Mouse (Mus musculus) spleen, adult 2 months (tissue): ENCODE measurements around the gene Dlgap3.

ENCODE experiments used
- CTCF ChIP-seq: fragments of 200-500 bp; IDR thresholded peaks from 2 replicates; pipeline ENCODE4 v1.5.1; 2011; ENCODE audit warnings: mild to moderate bottlenecking, inconsistent platforms; ENCODE audit not compliant: insufficient read depth, insufficient read length, insufficient replicate concordance; ENCODE audit errors: extremely low read depth
- POLR2A ChIP-seq: fragments of 200-500 bp; IDR thresholded peaks from 2 replicates; pipeline ENCODE4 v1.6.1; 2011; ENCODE audit warnings: low read depth, low read length, inconsistent platforms

DNA sequence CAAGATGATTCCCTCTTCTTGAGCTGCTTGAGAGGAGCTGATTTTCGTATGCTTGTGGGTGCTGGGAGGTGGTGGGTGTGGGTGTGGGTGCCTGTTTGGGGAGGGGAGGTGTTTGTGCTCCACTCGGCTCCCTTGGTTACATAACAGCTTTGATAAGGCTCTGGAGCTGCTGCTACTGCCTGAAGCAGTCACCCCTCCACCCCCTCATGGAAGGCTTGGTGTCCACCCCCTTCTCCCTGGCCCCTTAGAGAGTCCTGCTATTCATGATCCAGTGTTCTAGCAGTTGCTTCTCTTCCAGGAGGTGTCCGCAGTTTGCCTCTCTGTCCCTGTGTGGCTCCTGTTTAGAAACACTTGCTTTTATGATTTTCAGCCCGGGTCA lies 5.9 kb downstream of the Dlgap3 start:
- TF ChIP-seq CTCF (no peak), POLR2A (no peak)
